In genomic region chr6:56373753-56374152, GRCm38 (mm10) we compare ENCODE assay signal across 15 mouse cellular contexts.
DNase-seq lines count a peak whose midpoint lies in the region; ATAC-seq and TF ChIP-seq lines count a peak whose summit lies in the region.
"Had no signal": no experiment of that assay in that cellular context is flagged by ENCODE, and none has a peak within 500 bp of the region (broad histone marks: within the 10 kb centered on the region; RNA-seq: fewer than 3 reads in every experiment).

No protein-coding gene starts in this region.

- H3K27me3 ChIP-seq in heart, embryonic 10.5 days (ENCODE audit: insufficient read depth, poor library complexity, severe bottlenecking): no peaks in the 10 kb centered on the region
- no peaks in the 10 kb centered on the region for H3K27me3 ChIP-seq in cerebellum, adult 2 months (ENCODE audit: control insufficient read depth, insufficient read depth, low read length)
- no peaks in the 10 kb centered on the region for H3K27me3 ChIP-seq in heart, embryonic 13.5 days (replicated peaks)
- no peaks in the 10 kb centered on the region for H3K27me3 ChIP-seq in hindbrain, embryonic 16.5 days (replicated peaks; ENCODE audit: control insufficient read depth, insufficient read depth, low read length)
- no peaks in the 10 kb centered on the region for H3K27me3 ChIP-seq in liver, embryonic 12.5 days (replicated peaks)
- H3K27me3 ChIP-seq in forebrain, embryonic 11.5 days (ENCODE audit: control insufficient read depth, insufficient read depth, low read length): no peaks in the 10 kb centered on the region

- TF ChIP-seq POLR2A in cerebellum, adult 2 months (IDR thresholded peaks at IDR 0.05; ENCODE audit: borderline replicate concordance, insufficient read depth, low read length): no peak

- no peak overlapping the region for H3K4me3 ChIP-seq in heart, embryonic 10.5 days
- H3K4me3 ChIP-seq in cerebellum, adult 2 months (replicated peaks; ENCODE audit: insufficient read depth, low read depth, low read length): no peak overlapping the region
- no peak overlapping the region for H3K4me3 ChIP-seq in heart, embryonic 13.5 days
- no peak overlapping the region for H3K4me3 ChIP-seq in hindbrain, embryonic 16.5 days (ENCODE audit: low read length)
- H3K4me3 ChIP-seq in liver, embryonic 12.5 days: no peak overlapping the region
- no peak overlapping the region for H3K4me3 ChIP-seq in forebrain, embryonic 11.5 days (ENCODE audit: low read depth, low read length)

- H3K36me3 ChIP-seq in heart, embryonic 10.5 days: no peaks in the 10 kb centered on the region
- no peaks in the 10 kb centered on the region for H3K36me3 ChIP-seq in heart, embryonic 13.5 days
- no peaks in the 10 kb centered on the region for H3K36me3 ChIP-seq in hindbrain, embryonic 16.5 days (ENCODE audit: control insufficient read depth, insufficient read depth, low read length)
- no peaks in the 10 kb centered on the region for H3K36me3 ChIP-seq in liver, embryonic 12.5 days
- H3K36me3 ChIP-seq in forebrain, embryonic 11.5 days (ENCODE audit: control insufficient read depth, insufficient read depth, low read length): no peaks in the 10 kb centered on the region

- no peak overlapping the region for H3K9ac ChIP-seq in heart, embryonic 13.5 days
- no peak overlapping the region for H3K9ac ChIP-seq in hindbrain, embryonic 16.5 days (ENCODE audit: low read depth, low read length)
- no peak overlapping the region for H3K9ac ChIP-seq in liver, embryonic 12.5 days
- H3K9ac ChIP-seq in forebrain, embryonic 11.5 days (ENCODE audit: low read length): no peak overlapping the region
- H3K9ac ChIP-seq: liver, postnatal 0 days had no signal

- ATAC-seq in heart, embryonic 13.5 days (ENCODE audit: extremely low read depth, insufficient number of reproducible peaks, low FRiP score, low TSS enrichment): peak; percentile 62; the same call in 1 of the 2 replicates
- ATAC-seq in hindbrain, embryonic 16.5 days: peak; percentile 74
- no peak for ATAC-seq in liver, embryonic 12.5 days
- no peak for ATAC-seq in forebrain, embryonic 11.5 days (replicated peaks; ENCODE audit: low FRiP score)
- ATAC-seq: activated CD4-positive, CD25-positive, alpha-beta regulatory T cell, adult 4 months; intestine, embryonic 16.5 days had no signal

- no peaks in the 10 kb centered on the region for H3K9me3 ChIP-seq in heart, embryonic 10.5 days
- no peaks in the 10 kb centered on the region for H3K9me3 ChIP-seq in heart, embryonic 13.5 days
- H3K9me3 ChIP-seq in hindbrain, embryonic 16.5 days (ENCODE audit: control insufficient read depth, low read length): no peaks in the 10 kb centered on the region
- no peaks in the 10 kb centered on the region for H3K9me3 ChIP-seq in liver, embryonic 12.5 days (replicated peaks)
- no peaks in the 10 kb centered on the region for H3K9me3 ChIP-seq in forebrain, embryonic 11.5 days (ENCODE audit: control insufficient read depth, low read length)

- no peak for TF ChIP-seq CTCF in cerebellum, adult 2 months (IDR thresholded peaks at IDR 0.05; ENCODE audit: borderline replicate concordance, insufficient read depth, low read depth, low read length)

- H3K27ac ChIP-seq in heart, embryonic 10.5 days: no peak overlapping the region
- H3K27ac ChIP-seq in cerebellum, adult 2 months (ENCODE audit: insufficient read depth, low read length): no peak overlapping the region
- peak overlapping the region; percentile 36 for H3K27ac ChIP-seq in heart, embryonic 13.5 days (replicated peaks)
- no peak overlapping the region for H3K27ac ChIP-seq in hindbrain, embryonic 16.5 days (ENCODE audit: low read depth, low read length)
- no peak overlapping the region for H3K27ac ChIP-seq in liver, embryonic 12.5 days
- no peak overlapping the region for H3K27ac ChIP-seq in forebrain, embryonic 11.5 days (ENCODE audit: low read depth, low read length)
- H3K27ac ChIP-seq: macrophage had no signal

- H3K4me2 ChIP-seq in heart, embryonic 13.5 days: peak overlapping the region; percentile 9; the same call in 1 of the 2 replicates
- no peak overlapping the region for H3K4me2 ChIP-seq in hindbrain, embryonic 16.5 days (ENCODE audit: low read length)
- H3K4me2 ChIP-seq in liver, embryonic 12.5 days: no peak overlapping the region
- H3K4me2 ChIP-seq in forebrain, embryonic 11.5 days (ENCODE audit: low read depth, low read length, severe bottlenecking): no peak overlapping the region

- H3K4me1 ChIP-seq in heart, embryonic 10.5 days: peaks cover 9% of the 10 kb centered on the region; the same call in 1 of the 2 replicates
- H3K4me1 ChIP-seq in cerebellum, adult 2 months (ENCODE audit: control insufficient read depth, insufficient read depth, low read length): peaks cover 11% of the 10 kb centered on the region; the same call in 1 of the 2 replicates
- peaks cover 27% of the 10 kb centered on the region for H3K4me1 ChIP-seq in heart, embryonic 13.5 days
- peaks cover 16% of the 10 kb centered on the region for H3K4me1 ChIP-seq in hindbrain, embryonic 16.5 days (ENCODE audit: control insufficient read depth, insufficient read depth, low read depth, low read length)
- H3K4me1 ChIP-seq in liver, embryonic 12.5 days: no peaks in the 10 kb centered on the region
- H3K4me1 ChIP-seq in forebrain, embryonic 11.5 days (replicated peaks; ENCODE audit: control insufficient read depth, insufficient read depth, low read length): no peaks in the 10 kb centered on the region

- peak; percentile 95 for DNase-seq in heart, adult 11 months
- no peak for DNase-seq in heart, embryonic 10.5 days (ENCODE audit: low spot score)
- peak; percentile 45 to 62 for DNase-seq in cerebellum, adult 2 months
- no peak for DNase-seq in left cerebral cortex, adult 18-20 months (ENCODE audit: low spot score in 2 of 2)
- no peak for DNase-seq in forebrain, embryonic 11.5 days (ENCODE audit: low spot score)
- DNase-seq: B cell, adult 2 months; gastrocnemius, postnatal 10 days; thymus, adult 2 months had no signal

- WGBS in heart, embryonic 10.5 days: 71% methylated on average over 3 of the region's 3 CpGs
- 64% methylated on average over 3 of the region's 3 CpGs for WGBS in cerebellum, adult 2 months
- 32% methylated on average over 3 of the region's 3 CpGs for WGBS in heart, embryonic 13.5 days
- WGBS in hindbrain, embryonic 16.5 days: 64% methylated on average over 3 of the region's 3 CpGs
- 77% methylated on average over 3 of the region's 3 CpGs for WGBS in liver, embryonic 12.5 days (ENCODE audit: insufficient replicate concordance)
- WGBS in forebrain, embryonic 11.5 days: 97% methylated on average over 3 of the region's 3 CpGs

Comparison
In these comparisons a context has a peak if more than half of its experiments do, and no peak if none do; other contexts are left out.
1. DNase-seq: peak in heart, adult 11 months (single experiment) and cerebellum, adult 2 months (2 of 2); none in heart, embryonic 10.5 days (single experiment), left cerebral cortex, adult 18-20 months (0 of 2) and forebrain, embryonic 11.5 days (single experiment).
2. ATAC-seq: peak in heart, embryonic 13.5 days (single experiment) and hindbrain, embryonic 16.5 days (single experiment); none in liver, embryonic 12.5 days (single experiment) and forebrain, embryonic 11.5 days (single experiment).